Mouse (Mus musculus): ENCODE results near the gene Golga1. TPM values are rescaled to one million over a fixed set of nuclear protein-coding genes. Genes with fewer than 3 reads are reported as not detected.

The Golga1 gene
- total RNA-seq, 2 experiments from 2014 or later = 20.9 to 26.9 TPM

- no peak for DNase-seq
Measured at GRCm38 (mm10) chr2:39006149-39006730, 59.1 kb downstream of the Golga1 start.

- peak; percentile 69 to 74 for DNase-seq
Measured at GRCm38 (mm10) chr2:39005574-39006079, 59.7 kb downstream of the Golga1 start, which contains the start of gene Rpl35. TSS of gene Rpl35 (minus strand) at chr2:39005624.

- peak; percentile 94 to 96 for DNase-seq
Measured at GRCm38 (mm10) chr2:39004880-39005435, 60.4 kb downstream of the Golga1 start, which contains the start of gene Arpc5l. TSS of gene Arpc5l (plus strand) at chr2:39005348.

GRCm38 (mm10) chr2:39004372-39004771 lies 61.0 kb downstream of the Golga1 start:
- peak in 1 of 2 experiments; percentile 49 for DNase-seq

- DNase-seq = no peak
Measured at GRCm38 (mm10) chr2:39003512-39003911, 61.8 kb downstream of the Golga1 start.

GRCm38 (mm10) chr2:39003106-39003505 lies 62.2 kb downstream of the Golga1 start:
- DNase-seq = no peak

- DNase-seq = no peak
Measured at GRCm38 (mm10) chr2:39001866-39002265, 63.5 kb downstream of the Golga1 start.

GRCm38 (mm10) chr2:39000587-39000919 lies 64.8 kb downstream of the Golga1 start:
- no peak for DNase-seq

GRCm38 (mm10) chr2:38999910-39000586 lies 65.3 kb downstream of the Golga1 start:
- DNase-seq = no peak

- no peak for DNase-seq
Measured at GRCm38 (mm10) chr2:38999381-38999780, 66.0 kb downstream of the Golga1 start.

- peak; percentile 92 to 94 for DNase-seq
Measured at GRCm38 (mm10) chr2:38997386-38998374, 67.7 kb downstream of the Golga1 start, which contains the start of gene Wdr38. TSS of gene Wdr38 (plus strand) at chr2:38997476.

- peak; percentile 83 to 84 for DNase-seq
Measured at GRCm38 (mm10) chr2:38992452-38992851, 72.9 kb downstream of the Golga1 start.

GRCm38 (mm10) chr2:38992004-38992403 lies 73.3 kb downstream of the Golga1 start:
- no peak for DNase-seq

GRCm38 (mm10) chr2:38988929-38989328 lies 76.4 kb downstream of the Golga1 start:
- DNase-seq = no peak

GRCm38 (mm10) chr2:38987803-38988510 lies 77.4 kb downstream of the Golga1 start:
- DNase-seq = peak in 1 of 2 experiments; percentile 40

GRCm38 (mm10) chr2:38987371-38987770 lies 78.0 kb downstream of the Golga1 start:
- DNase-seq = no peak

GRCm38 (mm10) chr2:38986580-38986979 lies 78.8 kb downstream of the Golga1 start:
- DNase-seq = peak in 1 of 2 experiments; percentile 51

- no peak for DNase-seq
Measured at GRCm38 (mm10) chr2:38983456-38983855, 81.9 kb downstream of the Golga1 start.

GRCm38 (mm10) chr2:38977837-38978236 lies 87.5 kb downstream of the Golga1 start:
- no peak for DNase-seq

GRCm38 (mm10) chr2:38975941-38976805 lies 89.2 kb downstream of the Golga1 start:
- DNase-seq = no peak

All from adrenal gland, postnatal 36 days (tissue).